Mouse (Mus musculus) urinary bladder, adult 18-20 months (tissue): ENCODE measurements around the gene Arhgap31.
"Not testable (repeated sequence)": the region's sequence is repeated elsewhere in the genome, so short reads cannot be mapped to it uniquely, and the experiment has no call there.

Experiments
- DNase-seq, 2 experiments: peaks; one replicate each; pipeline ENCODE4 v3.0.0; 2022; ENCODE audit warnings: low spot score in 2 of 2, mixed read lengths in 2 of 2

The Arhgap31 gene

GRCm38 (mm10) chr16:38728576-38729132 is 15.6 kb upstream of the Arhgap31 start:
- no peak for DNase-seq

- DNase-seq: no peak
Observed at GRCm38 (mm10) chr16:38724974-38725373, 11.9 kb upstream of the Arhgap31 start.

GRCm38 (mm10) chr16:38724256-38724655 is 11.2 kb upstream of the Arhgap31 start:
- no peak for DNase-seq

GRCm38 (mm10) chr16:38721377-38721776 is 8.3 kb upstream of the Arhgap31 start:
- no peak for DNase-seq

DNA sequence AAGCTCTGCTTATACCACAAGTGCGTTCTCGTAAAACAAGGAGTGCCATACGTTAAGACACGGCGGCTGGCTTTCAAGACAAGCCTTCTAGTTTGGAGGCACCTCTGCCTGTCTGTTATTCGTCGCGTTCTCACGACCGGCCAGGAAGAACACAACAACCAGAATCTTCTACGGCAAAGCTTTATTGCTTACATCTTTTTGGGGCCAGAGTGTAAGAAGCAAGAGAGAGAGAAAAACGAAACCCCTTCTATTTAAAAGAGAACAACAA is 1.1 kb upstream of the Arhgap31 start:
- DNase-seq: not testable (repeated sequence)

DNA sequence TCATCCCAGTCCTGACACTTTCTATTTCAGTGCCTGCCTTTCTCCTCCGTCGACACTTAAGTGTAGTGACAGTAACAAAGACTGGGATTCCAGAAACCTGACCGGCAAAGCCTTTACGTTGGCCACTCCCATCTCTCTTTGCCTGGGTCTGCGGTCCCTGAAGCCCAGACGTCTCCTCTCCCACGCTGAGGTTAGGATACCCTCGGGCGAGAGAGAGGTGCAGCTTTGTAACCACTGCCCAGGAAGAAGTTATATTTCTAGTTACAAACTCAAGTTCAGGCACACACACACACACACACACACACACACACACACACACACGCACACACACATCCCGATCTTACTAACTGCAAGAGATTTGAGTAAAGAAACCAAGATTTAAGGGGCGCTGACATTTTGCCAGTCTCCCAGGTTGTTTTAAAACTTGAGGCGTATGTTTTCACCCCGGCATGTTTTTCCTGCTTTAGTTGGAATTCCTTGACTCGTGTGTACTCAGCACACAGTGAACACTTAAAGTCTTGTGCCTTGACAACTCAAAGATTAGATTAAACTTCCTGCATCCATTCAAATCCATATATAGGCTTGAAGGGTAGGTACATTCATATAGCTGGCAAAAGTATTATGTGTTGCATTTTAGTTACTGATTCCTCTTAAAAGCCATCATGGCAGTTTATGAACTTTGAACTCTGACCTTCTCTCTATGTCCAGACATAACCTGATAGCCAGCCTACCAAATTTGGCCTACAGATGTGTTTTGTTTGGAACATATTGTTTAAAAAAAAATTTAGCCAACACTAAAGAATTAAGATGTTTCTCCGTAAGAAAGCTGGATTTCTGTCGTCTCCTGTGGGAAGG is 557 bp upstream of the Arhgap31 start:
- DNase-seq: no peak

DNA sequence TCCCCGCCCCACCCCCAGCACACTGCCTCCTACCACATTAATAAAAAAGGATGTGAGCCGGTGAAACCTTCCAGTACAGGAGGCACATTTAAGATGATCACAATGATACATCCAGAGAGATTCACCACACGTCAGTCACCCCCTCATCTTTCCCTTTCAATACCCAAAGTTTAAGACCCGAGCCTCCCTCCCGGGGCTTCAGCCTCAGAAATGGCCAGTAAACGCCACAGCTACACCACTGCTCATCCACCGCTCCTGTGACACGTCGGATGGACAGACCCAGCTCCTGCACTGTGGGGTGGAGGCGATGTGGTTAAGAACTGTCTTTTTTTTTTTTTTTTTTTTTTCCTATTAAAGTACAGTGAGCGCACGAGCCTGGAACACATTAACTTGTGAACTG is 969 bp downstream of the Arhgap31 start:
- DNase-seq: no peak

DNA sequence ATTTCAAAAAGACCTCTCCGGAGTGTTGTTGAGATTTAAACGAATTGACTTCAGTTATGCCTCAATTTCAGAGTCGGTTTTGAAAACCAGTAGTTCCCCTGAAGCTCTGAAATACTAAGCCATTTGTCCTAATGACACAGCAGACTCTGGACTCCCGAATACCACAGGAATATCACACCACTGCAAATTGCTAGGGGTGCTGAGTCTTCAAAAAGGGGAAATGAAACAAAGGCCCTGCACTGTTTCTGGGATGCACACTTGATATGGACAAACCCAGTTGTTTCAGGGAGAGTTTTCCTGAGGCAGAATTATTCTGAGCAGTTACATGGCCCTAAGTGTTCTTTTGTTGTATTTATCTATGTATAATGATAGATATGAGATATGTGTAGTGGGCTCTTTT is 1.8 kb downstream of the Arhgap31 start:
- DNase-seq: no peak

GRCm38 (mm10) chr16:38708962-38709520 is 4.0 kb downstream of the Arhgap31 start:
- no peak for DNase-seq

GRCm38 (mm10) chr16:38706782-38707181 is 6.3 kb downstream of the Arhgap31 start:
- no peak for DNase-seq

DNA sequence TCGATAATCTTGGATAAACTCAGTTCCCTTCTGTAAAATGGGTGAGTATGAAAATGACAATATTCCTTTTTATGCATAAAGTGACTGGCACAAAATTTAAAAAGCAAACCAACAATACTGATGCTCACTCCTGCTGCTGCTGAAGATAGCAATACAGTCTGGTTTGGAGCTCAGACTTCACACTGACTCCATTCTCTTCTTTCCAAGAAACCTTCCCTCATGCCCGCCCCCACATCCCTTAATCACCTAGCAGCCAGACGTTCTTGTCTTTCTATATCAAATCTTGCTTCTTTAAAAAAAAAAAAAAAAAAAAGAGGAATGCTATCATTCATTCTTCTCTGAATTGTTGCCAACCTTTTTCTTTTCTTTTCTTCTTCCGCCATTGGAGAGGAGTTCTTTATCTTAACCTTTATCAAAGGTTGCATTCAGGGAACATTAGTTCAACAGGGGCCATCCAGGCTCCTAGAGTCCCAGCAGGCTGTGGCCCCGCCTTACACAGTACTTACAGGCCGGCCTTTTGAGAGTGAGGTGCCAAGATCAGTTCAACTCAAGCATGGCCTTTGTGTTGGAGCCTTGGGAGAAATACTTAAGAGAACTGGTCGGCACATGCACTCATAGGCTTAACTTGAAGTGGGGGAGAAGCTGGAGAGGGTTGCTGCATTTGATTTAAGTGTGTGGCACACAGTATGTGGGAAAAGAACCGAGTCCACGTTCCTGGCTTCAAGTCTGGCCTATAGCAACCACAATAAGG is 7.4 kb downstream of the Arhgap31 start:
- no peak for DNase-seq

- no peak for DNase-seq
Observed at GRCm38 (mm10) chr16:38703501-38703900, 9.6 kb downstream of the Arhgap31 start.

DNA sequence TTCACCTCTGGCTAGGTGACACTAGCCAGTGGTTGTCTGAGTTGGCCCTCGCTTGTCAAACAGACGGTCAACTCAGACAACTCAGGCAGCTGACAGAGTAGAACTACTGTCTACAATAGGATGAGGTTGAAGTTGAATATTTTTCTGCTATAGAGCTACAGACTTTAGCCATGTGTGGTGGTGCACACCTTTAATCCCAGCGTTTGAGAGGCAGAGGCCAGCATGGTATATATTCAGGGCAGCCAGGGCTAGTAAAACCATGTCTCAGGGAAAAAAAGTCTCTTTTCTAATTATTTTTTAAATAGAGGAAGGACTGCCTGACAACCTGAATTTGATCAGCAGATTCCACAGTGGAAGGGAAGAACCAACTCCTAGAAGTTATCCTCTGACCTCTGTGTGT is 10.8 kb downstream of the Arhgap31 start:
- DNase-seq: no peak

- no peak for DNase-seq
Observed at GRCm38 (mm10) chr16:38701492-38702185, 11.4 kb downstream of the Arhgap31 start.

DNA sequence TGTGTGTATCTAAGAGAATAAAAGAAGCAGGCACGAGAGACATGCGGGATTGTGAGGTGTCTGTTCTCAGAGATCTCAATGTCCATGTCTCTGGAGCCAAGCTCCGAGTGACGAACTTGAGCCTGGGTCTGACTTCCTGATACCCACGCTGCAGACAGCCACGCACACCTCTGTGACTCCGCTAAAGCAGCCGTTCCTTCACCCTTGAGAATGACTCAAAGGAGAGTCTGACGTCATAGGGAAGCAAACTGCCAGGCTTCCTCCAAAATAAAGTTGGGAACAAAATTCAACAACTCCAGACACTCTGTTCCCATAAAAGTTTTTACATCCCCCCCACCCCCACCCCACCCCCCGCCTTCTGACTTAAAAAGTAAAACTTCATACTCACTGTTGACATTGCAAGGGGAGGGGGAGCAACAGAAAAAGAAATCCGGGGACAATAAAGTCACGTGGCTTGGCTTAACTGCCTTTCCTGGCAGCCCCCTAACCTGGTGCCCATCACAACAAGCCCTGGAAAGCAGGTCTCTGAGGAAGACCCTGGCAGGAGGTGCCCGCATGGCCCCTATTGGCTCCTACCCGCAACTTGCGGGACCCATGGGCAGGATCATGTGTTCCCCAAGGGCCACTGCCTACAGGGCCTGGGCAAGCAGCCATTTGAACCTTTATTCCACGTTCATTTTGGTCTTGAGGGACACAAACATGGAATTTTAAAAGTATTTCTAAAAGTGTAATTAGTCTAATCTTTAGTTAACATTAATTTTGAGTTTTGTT is 12.5 kb downstream of the Arhgap31 start:
- DNase-seq: no peak

- no peak for DNase-seq
Observed at GRCm38 (mm10) chr16:38697611-38698010, 15.5 kb downstream of the Arhgap31 start.

- DNase-seq: no peak
Observed at GRCm38 (mm10) chr16:38695557-38695956, 17.5 kb downstream of the Arhgap31 start.

- no peak for DNase-seq
Observed at GRCm38 (mm10) chr16:38694906-38695540, 18.1 kb downstream of the Arhgap31 start.

- DNase-seq: no peak
Observed at GRCm38 (mm10) chr16:38690501-38690900, 22.6 kb downstream of the Arhgap31 start.

GRCm38 (mm10) chr16:38689786-38690185 is 23.3 kb downstream of the Arhgap31 start:
- DNase-seq: no peak
